Mouse (Mus musculus): ENCODE data around the gene Cfap221. TPM values are rescaled to one million over a fixed set of nuclear protein-coding genes. Genes with fewer than 3 reads are reported as not detected.

The Cfap221 gene
- total and polyA plus RNA-seq, 2 experiments from 2014 or later, result 0.25 TPM; not detected in 1

DNA sequence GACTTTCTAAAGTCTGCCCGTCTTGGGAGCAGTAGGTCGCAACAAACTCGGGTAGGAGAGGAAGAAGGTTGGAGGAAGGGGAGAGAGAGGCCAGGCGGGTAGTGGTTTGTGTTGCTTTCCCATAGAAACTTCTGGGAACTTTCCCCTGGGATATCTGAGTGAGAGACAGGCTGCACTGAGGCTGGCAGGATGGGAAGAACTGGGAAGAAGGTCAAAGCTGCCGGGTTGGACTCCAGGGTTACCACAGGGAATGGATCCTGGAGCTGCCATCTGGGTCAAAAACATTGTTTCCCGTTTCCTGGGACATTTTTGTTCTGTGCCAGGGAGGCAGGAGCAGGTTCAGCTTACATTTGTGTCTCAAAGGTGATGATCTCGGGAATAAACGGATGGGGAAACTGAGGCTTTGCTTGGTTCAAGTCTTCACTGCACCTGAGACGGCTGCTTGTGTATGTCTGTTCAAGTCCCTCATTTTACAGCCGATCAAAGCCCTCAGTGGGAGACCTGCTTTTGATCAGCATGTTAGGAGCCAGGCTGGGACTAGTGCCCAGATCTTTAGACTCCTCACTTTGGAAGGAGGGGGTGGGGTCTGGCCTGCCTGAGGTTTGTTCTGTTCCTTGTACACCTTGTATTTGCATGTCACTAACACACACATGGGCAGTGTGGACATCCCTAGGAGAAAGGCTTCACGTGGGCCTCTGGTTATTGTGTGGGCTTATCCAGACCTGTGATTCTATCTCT, 11.0 kb upstream of the Cfap221 start:
- no peak overlapping the region for H3K9ac ChIP-seq (replicated peaks; ENCODE audit: low read length)

DNA sequence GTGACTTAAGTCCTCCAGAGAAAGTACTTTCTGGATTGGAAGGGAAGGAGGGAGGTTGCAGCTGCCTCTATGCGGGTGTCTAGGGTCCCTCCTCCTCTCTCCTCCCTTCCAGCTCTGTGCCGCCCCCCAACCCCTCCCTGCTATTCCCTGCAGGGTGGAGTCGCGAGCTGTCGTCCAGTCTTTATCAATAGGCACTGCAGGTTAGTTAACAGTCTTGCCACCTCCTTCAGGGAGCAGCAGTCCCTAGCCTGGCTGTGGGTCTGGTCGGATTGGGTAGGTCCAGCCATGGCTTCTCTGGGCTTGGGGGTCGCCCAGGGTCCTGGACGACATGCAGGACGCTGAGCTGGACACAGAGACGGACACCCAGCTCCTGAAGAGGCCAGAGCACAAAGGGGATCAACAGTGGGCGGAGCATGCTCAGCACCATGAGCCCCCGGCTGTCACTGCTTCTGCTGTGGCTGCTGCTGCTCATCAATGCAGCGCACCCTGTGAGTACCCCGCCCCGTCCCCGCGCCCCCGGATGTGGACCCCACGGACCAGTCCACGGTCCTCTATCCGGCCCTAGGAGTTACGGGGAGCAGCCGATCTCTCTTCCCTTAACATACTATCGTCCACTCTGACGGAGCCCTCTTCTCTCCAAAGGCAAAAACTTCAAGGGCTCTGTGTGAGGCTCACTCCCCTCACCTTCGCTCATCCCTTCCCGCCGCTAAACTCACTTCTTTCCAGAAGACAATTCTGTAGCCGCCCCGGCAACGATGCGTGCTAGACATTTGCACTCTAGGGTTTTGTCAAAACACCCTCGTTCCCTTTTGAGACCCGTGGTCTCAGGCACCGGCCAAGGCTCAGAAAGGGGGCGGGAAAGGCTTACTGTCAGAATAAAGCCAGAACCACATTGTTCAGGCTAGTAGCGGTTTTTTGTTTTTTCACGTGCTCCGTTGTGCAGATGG, 10.1 kb upstream of the Cfap221 start, which contains the start of gene Sctr:
TSS of gene Sctr (plus strand) at position 51 of the 947 bp plus-strand sequence.
- no peaks in the 10 kb centered on the region for H3K9me3 ChIP-seq (ENCODE audit: low read length)
- peak within 1 kb of the TSS; percentile 79 for H3K4me2 ChIP-seq (ENCODE audit: low read depth, low read length)
- peaks cover 10% of the 10 kb centered on the region for H3K4me1 ChIP-seq (ENCODE audit: insufficient read depth, low read length)
- ATAC-seq (peak; percentile 77), DNase-seq (ENCODE audit: low spot score) (peak; percentile 29)
- no peak within 1 kb of the TSS for H3K27ac ChIP-seq
- no peaks in the 10 kb centered on the region; the same call in 1 of the 2 replicates for H3K27me3 ChIP-seq (ENCODE audit: insufficient read depth, low read length)
- no peaks in the 10 kb centered on the region for H3K36me3 ChIP-seq (ENCODE audit: insufficient read depth, low read length)
- WGBS, result 1% methylated on average over 39 of the region's 39 CpGs
- H3K9ac ChIP-seq (replicated peaks; ENCODE audit: low read length), result peak within 1 kb of the TSS; percentile 31
- TF ChIP-seq CTCF (IDR thresholded peaks at IDR 0.05; ENCODE audit: low read depth), result no peak
- peak within 1 kb of the TSS; percentile 37 for H3K4me3 ChIP-seq (ENCODE audit: low read length)

More for the DNA sequence above, 11.0 kb upstream of the Cfap221 start:
- peaks cover 10% of the 10 kb centered on the region for H3K4me1 ChIP-seq (ENCODE audit: insufficient read depth, low read length)
- DNase-seq (ENCODE audit: low spot score), result no peak
- ATAC-seq, result no peak
- no peaks in the 10 kb centered on the region; the same call in 1 of the 2 replicates for H3K27me3 ChIP-seq (ENCODE audit: insufficient read depth, low read length)
- H3K4me3 ChIP-seq (ENCODE audit: low read length), result peak overlapping the region; percentile 37
- peak overlapping the region; percentile 79 for H3K4me2 ChIP-seq (ENCODE audit: low read depth, low read length)
- no peak for TF ChIP-seq CTCF (IDR thresholded peaks at IDR 0.05; ENCODE audit: low read depth)
- WGBS, result 24% methylated on average over 11 of the region's 11 CpGs
- no peaks in the 10 kb centered on the region for H3K36me3 ChIP-seq (ENCODE audit: insufficient read depth, low read length)
- H3K27ac ChIP-seq, result no peak overlapping the region
- no peaks in the 10 kb centered on the region for H3K9me3 ChIP-seq (ENCODE audit: low read length)

DNA sequence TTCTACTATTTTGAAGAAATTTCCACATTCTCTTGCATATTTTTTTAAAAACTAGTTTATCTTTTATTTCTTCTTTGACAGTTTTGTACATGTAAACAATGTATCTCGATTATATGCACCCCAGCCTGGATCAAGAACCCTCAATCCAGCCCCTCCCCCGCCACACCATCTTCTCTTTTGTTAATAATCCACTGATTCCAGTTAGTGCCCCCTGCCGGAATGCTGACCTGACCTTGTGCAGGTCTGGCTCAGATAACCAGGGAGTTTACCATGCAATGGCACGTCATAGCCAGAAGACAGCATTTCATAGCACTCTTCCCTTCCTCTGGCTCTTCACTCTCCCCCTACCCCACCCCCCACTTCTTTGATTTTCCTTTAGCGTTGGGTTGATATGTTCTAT, 610 bp upstream of the Cfap221 start:
- ATAC-seq, result no peak
- Histone ChIP-seq H3K36me3 (ENCODE audit: insufficient read depth, low read length) (no peaks in the 10 kb centered on the region), H3K9ac (replicated peaks; ENCODE audit: low read length) (no peak overlapping the region), H3K27me3 (ENCODE audit: insufficient read depth, low read length) (no peaks in the 10 kb centered on the region), H3K27ac (no peak overlapping the region), H3K9me3 (ENCODE audit: low read length) (no peaks in the 10 kb centered on the region), H3K4me3 (ENCODE audit: low read length) (peak overlapping the region; percentile 42), H3K4me1 (ENCODE audit: insufficient read depth, low read length) (no peaks in the 10 kb centered on the region), H3K4me2 (ENCODE audit: low read depth, low read length) (peak overlapping the region; percentile 75)
- WGBS, result 34% methylated on average over 5 of the region's 5 CpGs
- DNase-seq (ENCODE audit: low spot score), result no peak
- TF ChIP-seq CTCF (IDR thresholded peaks at IDR 0.05; ENCODE audit: low read depth), result peak; percentile 33

DNA sequence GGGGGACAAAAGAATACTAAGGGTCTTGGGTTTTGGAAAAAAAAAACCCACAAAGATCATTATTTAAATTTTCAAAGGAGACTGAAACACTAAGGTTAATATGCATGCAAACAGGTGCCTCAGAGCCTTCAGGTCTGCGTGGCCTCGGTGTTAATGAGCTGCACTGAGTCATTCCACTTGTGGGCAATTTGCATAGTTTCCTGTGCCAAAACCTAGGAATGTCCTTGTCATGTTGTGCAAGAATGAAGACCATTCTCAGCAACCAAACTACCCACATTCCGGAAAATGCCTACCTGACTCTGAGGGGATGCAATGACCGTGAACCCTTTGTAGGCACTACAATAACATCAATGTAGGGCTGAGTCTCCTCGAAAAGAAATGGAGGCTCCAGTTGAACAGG, 10.5 kb downstream of the Cfap221 start:
- no peak for DNase-seq (ENCODE audit: low spot score)
- no peak overlapping the region for H3K4me2 ChIP-seq (ENCODE audit: low read depth, low read length)
- no peak overlapping the region for H3K27ac ChIP-seq
- no peaks in the 10 kb centered on the region for H3K36me3 ChIP-seq (ENCODE audit: insufficient read depth, low read length)
- H3K4me3 ChIP-seq (ENCODE audit: low read length), result no peak overlapping the region
- no peak for TF ChIP-seq CTCF (IDR thresholded peaks at IDR 0.05; ENCODE audit: low read depth)
- no peaks in the 10 kb centered on the region for H3K27me3 ChIP-seq (ENCODE audit: insufficient read depth, low read length)
- no peaks in the 10 kb centered on the region for H3K4me1 ChIP-seq (ENCODE audit: insufficient read depth, low read length)
- no peak overlapping the region for H3K9ac ChIP-seq (replicated peaks; ENCODE audit: low read length)
- H3K9me3 ChIP-seq (ENCODE audit: low read length), result no peaks in the 10 kb centered on the region
- WGBS, result 84% methylated on average over 5 of the region's 5 CpGs
- no peak for ATAC-seq

DNA sequence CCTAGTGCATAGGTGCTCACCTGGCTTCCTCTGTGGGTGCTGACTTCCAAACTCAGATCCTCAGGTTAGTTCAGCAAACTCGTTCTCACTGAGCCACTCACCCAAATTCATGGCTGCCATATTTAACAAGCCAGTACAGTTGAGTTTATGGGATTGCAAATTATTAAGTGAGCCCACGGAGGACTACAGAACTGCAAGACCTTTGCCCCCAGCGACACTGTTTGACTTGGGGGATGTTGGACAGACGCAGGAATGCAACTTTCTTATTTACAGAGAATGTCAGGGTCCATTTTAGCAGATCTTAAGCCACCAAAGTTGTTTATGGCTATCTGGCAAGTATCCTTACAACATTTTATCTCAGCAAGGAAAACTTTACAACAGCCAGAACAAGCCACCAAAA, 21.9 kb downstream of the Cfap221 start:
- Histone ChIP-seq H3K4me2 (ENCODE audit: low read depth, low read length) (no peak overlapping the region), H3K4me3 (ENCODE audit: low read length) (no peak overlapping the region), H3K36me3 (ENCODE audit: insufficient read depth, low read length) (no peaks in the 10 kb centered on the region), H3K9ac (replicated peaks; ENCODE audit: low read length) (no peak overlapping the region), H3K4me1 (ENCODE audit: insufficient read depth, low read length) (no peaks in the 10 kb centered on the region), H3K9me3 (ENCODE audit: low read length) (peaks cover 1% of the 10 kb centered on the region; the same call in 1 of the 2 replicates), H3K27ac (no peak overlapping the region), H3K27me3 (ENCODE audit: insufficient read depth, low read length) (no peaks in the 10 kb centered on the region)
- ATAC-seq (no peak), DNase-seq (ENCODE audit: low spot score) (no peak)
- WGBS, result 79% methylated on average over 4 of the region's 4 CpGs
- no peak for TF ChIP-seq CTCF (IDR thresholded peaks at IDR 0.05; ENCODE audit: low read depth)

DNA sequence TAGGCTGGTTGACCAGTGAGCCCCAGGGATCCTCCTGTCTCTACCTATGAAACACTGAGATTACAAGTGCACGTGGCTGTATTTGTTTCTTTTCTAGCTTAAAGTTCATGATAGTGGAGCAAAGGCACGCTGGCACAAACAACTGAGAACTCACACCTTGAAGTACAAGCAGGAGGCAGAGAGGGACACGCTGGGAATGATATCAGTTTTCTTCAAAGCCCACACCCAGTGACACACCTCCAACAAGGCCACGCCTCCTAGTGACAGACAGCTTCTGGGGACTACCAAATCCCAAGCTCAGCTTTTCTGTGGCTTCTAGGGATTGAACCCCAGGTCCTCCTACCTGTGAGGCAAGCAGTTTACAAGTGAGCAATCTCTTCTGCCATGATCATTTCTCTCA, 23.9 kb downstream of the Cfap221 start:
- no peak for TF ChIP-seq CTCF (IDR thresholded peaks at IDR 0.05; ENCODE audit: low read depth)
- Histone ChIP-seq H3K27me3 (ENCODE audit: insufficient read depth, low read length) (no peaks in the 10 kb centered on the region), H3K4me1 (ENCODE audit: insufficient read depth, low read length) (no peaks in the 10 kb centered on the region), H3K4me2 (ENCODE audit: low read depth, low read length) (no peak overlapping the region), H3K9me3 (ENCODE audit: low read length) (no peaks in the 10 kb centered on the region), H3K36me3 (ENCODE audit: insufficient read depth, low read length) (no peaks in the 10 kb centered on the region), H3K4me3 (ENCODE audit: low read length) (no peak overlapping the region), H3K9ac (replicated peaks; ENCODE audit: low read length) (no peak overlapping the region), H3K27ac (no peak overlapping the region)
- DNase-seq (ENCODE audit: low spot score) (no peak), ATAC-seq (no peak)
- WGBS, result 44% methylated on average over 4 of the region's 4 CpGs

Measured in hindbrain, postnatal 0 days (tissue).